Comparison of ENCODE assay signal across 20 mouse cellular contexts in genomic region chr16:37807269-37807668, GRCm38 (mm10). TPM values are rescaled to one million over a fixed set of nuclear protein-coding genes. Genes with fewer than 3 reads are reported as not detected.
DNase-seq lines count a peak whose midpoint lies in the region; ATAC-seq and TF ChIP-seq lines count a peak whose summit lies in the region.
"Had no signal": no experiment of that assay in that cellular context is flagged by ENCODE, and none has a peak within 500 bp of the region (broad histone marks: within the 10 kb centered on the region; RNA-seq: fewer than 3 reads in every experiment).

No protein-coding gene starts in this region.

- no peak overlapping the region for H3K27ac ChIP-seq in forebrain, postnatal 0 days (ENCODE audit: low read depth, low read length)
- H3K27ac ChIP-seq in forebrain, embryonic 10.5 days = no peak overlapping the region
- H3K27ac ChIP-seq in heart, embryonic 16.5 days (ENCODE audit: low read length) = peak overlapping the region; percentile 19; the same call in 1 of the 2 replicates
- peak overlapping the region; percentile 82 for H3K27ac ChIP-seq in embryonic facial prominence, embryonic 15.5 days (replicated peaks)
- no peak overlapping the region for H3K27ac ChIP-seq in left cerebral cortex, adult 2 months
- H3K27ac ChIP-seq: forebrain, embryonic 15.5 days; hindbrain, embryonic 13.5 days; midbrain, embryonic 15.5 days had no signal

- peak; percentile 38; the same call in 1 of the 2 replicates for TF ChIP-seq CTCF in forebrain, postnatal 0 days (IDR thresholded peaks at IDR 0.05; ENCODE audit: low read depth)
- TF ChIP-seq CTCF in left cerebral cortex, adult 2 months (IDR thresholded peaks at IDR 0.05) = no peak

- H3K27me3 ChIP-seq in forebrain, postnatal 0 days (ENCODE audit: insufficient read depth, low read length) = no peaks in the 10 kb centered on the region
- H3K27me3 ChIP-seq in forebrain, embryonic 10.5 days (ENCODE audit: poor library complexity, severe bottlenecking) = 0 out of 2 replicates have a peak, but pooled peaks cover 6% of the 10 kb centered on the region
- no peaks in the 10 kb centered on the region for H3K27me3 ChIP-seq in heart, embryonic 16.5 days (ENCODE audit: control insufficient read depth, insufficient read depth, low read length)
- no peaks in the 10 kb centered on the region for H3K27me3 ChIP-seq in embryonic facial prominence, embryonic 15.5 days
- H3K27me3 ChIP-seq: CH12.LX; forebrain, embryonic 15.5 days; hindbrain, embryonic 13.5 days; lung, embryonic 15.5 days; midbrain, embryonic 15.5 days had no signal

- H3K9me3 ChIP-seq in forebrain, postnatal 0 days (ENCODE audit: low read length) = no peaks in the 10 kb centered on the region
- H3K9me3 ChIP-seq in forebrain, embryonic 10.5 days = peaks cover 8% of the 10 kb centered on the region; the same call in 1 of the 2 replicates
- peaks cover 13% of the 10 kb centered on the region for H3K9me3 ChIP-seq in heart, embryonic 16.5 days (replicated peaks; ENCODE audit: control insufficient read depth, low read length)
- no peaks in the 10 kb centered on the region for H3K9me3 ChIP-seq in embryonic facial prominence, embryonic 15.5 days (replicated peaks)
- H3K9me3 ChIP-seq: forebrain, embryonic 15.5 days; hindbrain, embryonic 13.5 days; midbrain, embryonic 15.5 days had no signal

- H3K36me3 ChIP-seq in forebrain, postnatal 0 days (ENCODE audit: insufficient read depth) = no peaks in the 10 kb centered on the region
- H3K36me3 ChIP-seq in forebrain, embryonic 10.5 days (replicated peaks) = peaks cover 53% of the 10 kb centered on the region
- H3K36me3 ChIP-seq in heart, embryonic 16.5 days (ENCODE audit: control insufficient read depth, insufficient read depth) = peaks cover 33% of the 10 kb centered on the region
- peaks cover 28% of the 10 kb centered on the region for H3K36me3 ChIP-seq in embryonic facial prominence, embryonic 15.5 days
- H3K36me3 ChIP-seq: forebrain, embryonic 15.5 days; midbrain, embryonic 15.5 days had no signal

- intact Hi-C loops in heart, postnatal 10 days (cut with DNase I) = no loop called here
- intact Hi-C loops in left cerebral cortex, adult 2 months (cut with DNase I) = no loop called here

- no peak for DNase-seq in forebrain, postnatal 0 days
- no peak for DNase-seq in forebrain, embryonic 10.5 days (ENCODE audit: extremely low spot score, low spot score)
- DNase-seq in heart, postnatal 10 days = no peak
- DNase-seq in ES-CJ7 (ENCODE audit: low read depth, low spot score) = peak; percentile 31
- DNase-seq in left cerebral cortex, adult 2 months (ENCODE audit: extremely low spot score in 1 of 2, low spot score in 2 of 2) = no peak
- no peak for DNase-seq in cerebellum, postnatal 4 days (ENCODE audit: low spot score in 2 of 2)
- DNase-seq: adrenal gland, postnatal 25 days; kidney, adult 18-20 months; kidney, postnatal 4 days; thymus, postnatal 36 days had no signal

- ATAC-seq in forebrain, postnatal 0 days = no peak
- no peak for ATAC-seq in heart, embryonic 16.5 days (replicated peaks; ENCODE audit: extremely low read depth, insufficient read depth, low FRiP score)
- 0 out of 2 replicates have a peak, but pooled peaks have one; percentile 25 for ATAC-seq in embryonic facial prominence, embryonic 15.5 days (ENCODE audit: insufficient number of reproducible peaks, low FRiP score, low TSS enrichment, low read depth)
- ATAC-seq: forebrain, embryonic 15.5 days; midbrain, embryonic 15.5 days had no signal

- H3K9ac ChIP-seq in forebrain, postnatal 0 days = no peak overlapping the region
- no peak overlapping the region for H3K9ac ChIP-seq in heart, embryonic 16.5 days (ENCODE audit: low read length)
- H3K9ac ChIP-seq in embryonic facial prominence, embryonic 15.5 days = no peak overlapping the region
- H3K9ac ChIP-seq: forebrain, embryonic 15.5 days; hindbrain, embryonic 13.5 days; lung, embryonic 15.5 days; midbrain, embryonic 15.5 days had no signal

- WGBS in forebrain, postnatal 0 days = 68% methylated on average over 8 of the region's 8 CpGs
- WGBS in forebrain, embryonic 10.5 days = 84% methylated on average over 8 of the region's 8 CpGs
- WGBS in heart, embryonic 16.5 days = 69% methylated on average over 8 of the region's 8 CpGs
- 50% methylated on average over 8 of the region's 8 CpGs for WGBS in embryonic facial prominence, embryonic 15.5 days

- H3K4me2 ChIP-seq in forebrain, postnatal 0 days (ENCODE audit: low read depth) = no peak overlapping the region
- H3K4me2 ChIP-seq in heart, embryonic 16.5 days (ENCODE audit: low read depth, low read length) = no peak overlapping the region
- no peak overlapping the region for H3K4me2 ChIP-seq in embryonic facial prominence, embryonic 15.5 days (replicated peaks)
- H3K4me2 ChIP-seq: forebrain, embryonic 15.5 days; hindbrain, embryonic 13.5 days; lung, embryonic 15.5 days; midbrain, embryonic 15.5 days had no signal

- no peak overlapping the region for H3K4me3 ChIP-seq in forebrain, postnatal 0 days (ENCODE audit: low read depth, low read length)
- no peak overlapping the region for H3K4me3 ChIP-seq in forebrain, embryonic 10.5 days
- H3K4me3 ChIP-seq in heart, embryonic 16.5 days (ENCODE audit: low read length) = no peak overlapping the region
- H3K4me3 ChIP-seq in embryonic facial prominence, embryonic 15.5 days (replicated peaks) = no peak overlapping the region
- no peak overlapping the region for H3K4me3 ChIP-seq in left cerebral cortex, adult 2 months
- H3K4me3 ChIP-seq: forebrain, embryonic 15.5 days; hindbrain, embryonic 13.5 days; lung, embryonic 15.5 days; midbrain, embryonic 15.5 days had no signal

- no peaks in the 10 kb centered on the region; the same call in 1 of the 2 replicates for H3K4me1 ChIP-seq in forebrain, postnatal 0 days (ENCODE audit: insufficient read depth)
- H3K4me1 ChIP-seq in forebrain, embryonic 10.5 days = peaks cover 34% of the 10 kb centered on the region
- peaks cover 40% of the 10 kb centered on the region for H3K4me1 ChIP-seq in heart, embryonic 16.5 days (ENCODE audit: control insufficient read depth, insufficient read depth, low read length)
- H3K4me1 ChIP-seq in embryonic facial prominence, embryonic 15.5 days = peaks cover 56% of the 10 kb centered on the region

RNA-seq across cellular contexts. Expression of gene Fstl1, which starts 30.6 kb away (rescaled TPM):
- total RNA-seq in forebrain, postnatal 0 days (2014; rRNA removed) = 62.6 and 78.3 TPM in 2 replicates
- 67.2 and 67.5 TPM in 2 replicates for polyA plus RNA-seq in forebrain, postnatal 0 days (2015; fragmentation: Nextera tagmentation; extraction: Ambion mirVana)
- 140 and 143 TPM in 2 replicates for polyA plus RNA-seq in forebrain, embryonic 10.5 days (2016; fragmentation: Nextera tagmentation; extraction: Ambion mirVana)
- 420 and 441 TPM in 2 replicates for polyA plus RNA-seq in heart, embryonic 16.5 days (2015; fragmentation: Nextera tagmentation; extraction: Ambion mirVana)
- total RNA-seq in heart, postnatal 10 days (2021) = 100 to 1,000 TPM; 352 to 420 TPM
- polyA plus RNA-seq in embryonic facial prominence, embryonic 15.5 days (2015; fragmentation: Nextera tagmentation; extraction: Ambion mirVana) = 725 and 741 TPM in 2 replicates
- total RNA-seq in left cerebral cortex, adult 2 months (2021) = 10 to 100 TPM; 28.8 to 33.3 TPM

RNA-seq across cellular contexts. Expression of gene Gm36028, which starts 53.7 kb away (rescaled TPM):
- total RNA-seq in forebrain, postnatal 0 days (2014; rRNA removed) = not detected in 2 replicates
- polyA plus RNA-seq in forebrain, postnatal 0 days (2015; fragmentation: Nextera tagmentation; extraction: Ambion mirVana) = 0.21 and 0.28 TPM in 2 replicates
- 0.33 and 0.42 TPM in 2 replicates for polyA plus RNA-seq in forebrain, embryonic 10.5 days (2016; fragmentation: Nextera tagmentation; extraction: Ambion mirVana)
- 10.2 and 12.1 TPM in 2 replicates for polyA plus RNA-seq in heart, embryonic 16.5 days (2015; fragmentation: Nextera tagmentation; extraction: Ambion mirVana)
- under 1 TPM in 1 of 2 experiments, not detected in 1; 0.45 TPM for total RNA-seq in heart, postnatal 10 days (2021)
- 0.19 and 0.20 TPM in 2 replicates for polyA plus RNA-seq in embryonic facial prominence, embryonic 15.5 days (2015; fragmentation: Nextera tagmentation; extraction: Ambion mirVana)
- total RNA-seq in left cerebral cortex, adult 2 months (2021) = not detected
- total RNA-seq: CH12.LX; gastrocnemius, postnatal 4 days; layer of hippocampus, postnatal 25 days had no signal
- polyA plus RNA-seq: hindbrain, embryonic 13.5 days; limb, embryonic 11.5 days; midbrain, embryonic 15.5 days had no signal

Comparison
In these comparisons a context has a peak if more than half of its experiments do, and no peak if none do; other contexts are left out.
1. H3K27ac ChIP-seq: peak in heart, embryonic 16.5 days (single experiment) and embryonic facial prominence, embryonic 15.5 days (single experiment); none in forebrain, postnatal 0 days (single experiment), forebrain, embryonic 10.5 days (single experiment) and left cerebral cortex, adult 2 months (single experiment).